Comparison of ENCODE assay signal across 9 mouse cellular contexts in genomic region chr1:58713081-58713892, GRCm38 (mm10). TPM values are rescaled to one million over a fixed set of nuclear protein-coding genes. Genes with fewer than 3 reads are reported as not detected.
DNase-seq lines count a peak whose midpoint lies in the region; ATAC-seq and TF ChIP-seq lines count a peak whose summit lies in the region.
"Had no signal": no experiment of that assay in that cellular context is flagged by ENCODE, and none has a peak within 500 bp of the region (broad histone marks: within the 10 kb centered on the region; RNA-seq: fewer than 3 reads in every experiment).

No protein-coding gene starts in this region.

- peak; percentile 20; the same call in 1 of the 2 replicates for ATAC-seq in midbrain, embryonic 16.5 days

- H3K79me2 ChIP-seq in liver, adult 2 months (ENCODE audit: control insufficient read depth, insufficient read depth, low read length): peaks cover 16% of the 10 kb centered on the region; the same call in 1 of the 2 replicates

- peak overlapping the region; percentile 100 for H3K9ac ChIP-seq in liver, adult 2 months (ENCODE audit: low read depth, low read length)
- H3K9ac ChIP-seq in midbrain, embryonic 16.5 days (ENCODE audit: low read depth, low read length): peak overlapping the region; percentile 70

- peak overlapping the region; percentile 83 for H3K4me2 ChIP-seq in midbrain, embryonic 16.5 days (ENCODE audit: low read length)

- TF ChIP-seq POLR2A in liver, adult 2 months (IDR thresholded peaks at IDR 0.05; ENCODE audit: extremely low read depth, insufficient read depth, low read length): 0 out of 2 replicates have a peak, but pooled peaks have one; percentile 35

- peak; percentile 31 to 41 for DNase-seq in left cerebral cortex, adult 2 months (ENCODE audit: extremely low spot score in 1 of 2, low spot score in 2 of 2)
- no peak for DNase-seq in left cerebral cortex, adult 11 months (ENCODE audit: low spot score)
- peak; percentile 54 for DNase-seq in embryo, embryonic 11.5 days (ENCODE audit: low read depth, low spot score)
- DNase-seq in heart, adult 18-20 months: peak; percentile 86 to 87
- peak; percentile 75 for DNase-seq in kidney, adult 11 months
- peak; percentile 83 for DNase-seq in liver, adult 2 months (ENCODE audit: extremely low read depth, low read depth, low spot score)
- DNase-seq in spleen, postnatal 36 days (ENCODE audit: low spot score in 2 of 2): peak; percentile 48 to 65

- WGBS in liver, adult 2 months: 5% methylated on average over 31 of the region's 31 CpGs
- WGBS in midbrain, embryonic 16.5 days: 3% methylated on average over 30 of the region's 31 CpGs

- intact Hi-C loops in left cerebral cortex, adult 2 months (cut with DNase I): loop anchor here (1.0 to 2.0 kb wide), 2 partner anchors 26 to 60 kb away; no protein-coding TSS in a partner anchor

- peaks cover 13% of the 10 kb centered on the region for H3K4me1 ChIP-seq in liver, adult 2 months (ENCODE audit: control insufficient read depth, insufficient read depth, low read length)
- H3K4me1 ChIP-seq in midbrain, embryonic 16.5 days (ENCODE audit: control insufficient read depth, insufficient read depth, low read length): peaks cover 9% of the 10 kb centered on the region

- H3K27me3 ChIP-seq in liver, adult 2 months (ENCODE audit: control insufficient read depth, insufficient read depth, low read length): no peaks in the 10 kb centered on the region
- H3K27me3 ChIP-seq in midbrain, embryonic 16.5 days (ENCODE audit: control insufficient read depth, insufficient read depth, low read depth, low read length): no peaks in the 10 kb centered on the region
- H3K27me3 ChIP-seq: Patski had no signal

- no peaks in the 10 kb centered on the region for H3K9me3 ChIP-seq in midbrain, embryonic 16.5 days (replicated peaks; ENCODE audit: control insufficient read depth, low read length, poor library complexity, severe bottlenecking)

- peak overlapping the region; percentile 93 for H3K27ac ChIP-seq in left cerebral cortex, adult 2 months
- H3K27ac ChIP-seq in liver, adult 2 months (replicated peaks; ENCODE audit: insufficient read depth, low read depth, low read length): peak overlapping the region; percentile 100
- H3K27ac ChIP-seq in midbrain, embryonic 16.5 days (ENCODE audit: low read length): peak overlapping the region; percentile 80

- peaks cover 36% of the 10 kb centered on the region for H3K36me3 ChIP-seq in liver, adult 2 months (ENCODE audit: control insufficient read depth, insufficient read depth, low read length)
- H3K36me3 ChIP-seq in midbrain, embryonic 16.5 days (ENCODE audit: control insufficient read depth, insufficient read depth, low read length): no peaks in the 10 kb centered on the region

- H3K4me3 ChIP-seq in left cerebral cortex, adult 2 months: peak overlapping the region; percentile 58
- peak overlapping the region; percentile 99 for H3K4me3 ChIP-seq in liver, adult 2 months (ENCODE audit: insufficient read depth, low read depth, low read length)
- peak overlapping the region; percentile 65 for H3K4me3 ChIP-seq in midbrain, embryonic 16.5 days (ENCODE audit: low read depth, low read length)

- TF ChIP-seq CTCF in left cerebral cortex, adult 2 months (IDR thresholded peaks at IDR 0.05): peak; percentile 17
- TF ChIP-seq CTCF in liver, adult 2 months (IDR thresholded peaks at IDR 0.05; ENCODE audit: low read depth, low read length): no peak

RNA-seq across cellular contexts. Expression of gene Cflar, which starts 2.0 kb away (rescaled TPM):
- total RNA-seq in left cerebral cortex, adult 2 months (2021): 10 to 100 TPM; 25.1 to 30.1 TPM
- 10 to 100 TPM; 65.2 to 75.0 TPM for total RNA-seq in heart, adult 18-20 months (2021)
- 95.0 and 98.7 TPM in 2 replicates for total RNA-seq in liver, adult 2 months (2014; rRNA removed)
- polyA plus RNA-seq in liver, adult 2 months (2012; rRNA removed): 43.5 and 45.7 TPM in 2 replicates
- 11.1 and 19.9 TPM in 2 replicates for polyA plus RNA-seq in midbrain, embryonic 16.5 days (2015; fragmentation: Nextera tagmentation; extraction: Ambion mirVana)

RNA-seq across cellular contexts. Expression of gene Als2cr12, which starts 17.5 kb away (rescaled TPM):
- total RNA-seq in left cerebral cortex, adult 2 months (2021): not detected
- not detected for total RNA-seq in heart, adult 18-20 months (2021)
- 0.13 and 0.74 TPM in 2 replicates for total RNA-seq in liver, adult 2 months (2014; rRNA removed)
- polyA plus RNA-seq in liver, adult 2 months (2012; rRNA removed): 0.07 TPM in 1 of 2 replicates, not detected in the other
- polyA plus RNA-seq in midbrain, embryonic 16.5 days (2015; fragmentation: Nextera tagmentation; extraction: Ambion mirVana): not detected in 2 replicates
